8 mouse cellular contexts compared by ENCODE assay signal in the genomic region with DNA sequence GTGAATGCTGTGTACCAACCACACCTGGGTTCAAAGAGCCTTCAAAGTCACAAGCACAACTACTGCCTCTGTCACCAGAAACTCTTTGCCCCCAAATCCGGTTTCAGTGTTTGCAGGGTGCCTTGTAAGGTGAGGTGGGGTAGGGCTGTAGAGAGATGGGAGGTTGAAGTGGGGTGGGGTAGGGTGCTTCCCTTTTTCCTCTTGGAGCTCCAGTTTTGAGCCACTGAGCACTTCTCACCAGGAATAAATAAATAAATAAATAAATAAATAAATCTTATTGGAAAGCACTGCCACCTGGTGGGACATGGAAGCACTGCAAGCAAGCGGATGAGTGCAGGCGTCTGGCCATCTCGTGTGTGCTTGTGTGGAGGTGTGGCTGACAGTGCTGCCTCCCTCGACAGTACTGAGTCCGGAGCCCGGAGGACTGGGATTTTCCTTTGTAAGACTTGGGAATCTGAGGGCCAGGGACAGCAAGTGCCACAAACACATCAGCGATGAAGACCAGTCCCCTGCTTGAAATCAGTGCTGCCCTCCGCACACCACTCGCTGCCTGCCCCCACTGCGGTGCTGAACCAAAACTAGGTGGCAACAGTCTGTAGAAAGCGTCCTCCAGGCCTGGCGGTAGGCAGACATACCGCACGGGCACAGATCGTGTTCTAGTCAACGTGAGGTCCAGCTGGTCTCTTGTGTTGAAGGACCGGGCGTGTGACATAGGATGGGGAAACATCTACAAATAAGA. TPM values are rescaled to one million over a fixed set of nuclear protein-coding genes. Genes with fewer than 3 reads are reported as not detected.
A peak's percentile ranks its signal among the peaks of the same experiment; 100 is the strongest.
DNase-seq lines count a peak whose midpoint lies in the region; ATAC-seq lines count a peak whose summit lies in the region.

No protein-coding gene starts in this region.

- no peaks in the 10 kb centered on the region for H3K27me3 ChIP-seq in hindbrain, embryonic 14.5 days (ENCODE audit: control insufficient read depth, insufficient read depth, low read length)

- H3K4me1 ChIP-seq in hindbrain, embryonic 14.5 days (replicated peaks; ENCODE audit: control insufficient read depth, insufficient read depth, low read length): no peaks in the 10 kb centered on the region

- no peak overlapping the region for H3K4me3 ChIP-seq in hindbrain, embryonic 14.5 days (replicated peaks; ENCODE audit: low read length)

- H3K9ac ChIP-seq in hindbrain, embryonic 14.5 days: no peak overlapping the region

- peak; percentile 65 for ATAC-seq in hindbrain, embryonic 14.5 days (ENCODE audit: low FRiP score)

- H3K27ac ChIP-seq in hindbrain, embryonic 14.5 days: no peak overlapping the region

- H3K4me2 ChIP-seq in hindbrain, embryonic 14.5 days (replicated peaks): no peak overlapping the region

- DNase-seq in T-cell, adult 2 months (ENCODE audit: low spot score): peak; percentile 44
- DNase-seq in cerebellum, adult 9-10 months: peak; percentile 83
- peak; percentile 28 to 85 for DNase-seq in frontal cortex, adult 2 months (ENCODE audit: extremely low spot score in 1 of 2, low spot score in 1 of 2)
- DNase-seq in hindbrain, embryonic 14.5 days (ENCODE audit: low spot score): peak; percentile 86
- DNase-seq in layer of hippocampus, postnatal 14 days (ENCODE audit: low spot score in 2 of 2): peak; percentile 57 to 81
- DNase-seq in lung, postnatal 10 days: peak; percentile 78
- DNase-seq in retina, postnatal 1 day: peak; percentile 80
- peak; percentile 63 for DNase-seq in urinary bladder, postnatal 25 days (ENCODE audit: low spot score)

- 63% methylated on average over 19 of the region's 19 CpGs for WGBS in hindbrain, embryonic 14.5 days

- peaks cover 6% of the 10 kb centered on the region for H3K36me3 ChIP-seq in hindbrain, embryonic 14.5 days (replicated peaks; ENCODE audit: control insufficient read depth, insufficient read depth)

- no peaks in the 10 kb centered on the region for H3K9me3 ChIP-seq in hindbrain, embryonic 14.5 days (ENCODE audit: control insufficient read depth, low read length)

RNA-seq across cellular contexts. Expression of a gene that starts 46.8 kb away (rescaled TPM):
- polyA plus RNA-seq in frontal cortex, adult 2 months (2012; rRNA removed): 16.7 TPM in 2 replicates
- 2.7 and 3.1 TPM in 2 replicates for polyA plus RNA-seq in hindbrain, embryonic 14.5 days (2014; fragmentation: Nextera tagmentation; extraction: Ambion mirVana)
- 10 to 100 TPM; 17.7 to 19.1 TPM for total RNA-seq in layer of hippocampus, postnatal 14 days (2021)
